Mouse (Mus musculus): ENCODE measurements around the gene Ticam1. TPM values are rescaled to one million over a fixed set of nuclear protein-coding genes. Genes with fewer than 3 reads are reported as not detected.

Gene Ticam1
- polyA plus RNA-seq, 1 experiment from 2014 or later, result 2.2 TPM

DNA sequence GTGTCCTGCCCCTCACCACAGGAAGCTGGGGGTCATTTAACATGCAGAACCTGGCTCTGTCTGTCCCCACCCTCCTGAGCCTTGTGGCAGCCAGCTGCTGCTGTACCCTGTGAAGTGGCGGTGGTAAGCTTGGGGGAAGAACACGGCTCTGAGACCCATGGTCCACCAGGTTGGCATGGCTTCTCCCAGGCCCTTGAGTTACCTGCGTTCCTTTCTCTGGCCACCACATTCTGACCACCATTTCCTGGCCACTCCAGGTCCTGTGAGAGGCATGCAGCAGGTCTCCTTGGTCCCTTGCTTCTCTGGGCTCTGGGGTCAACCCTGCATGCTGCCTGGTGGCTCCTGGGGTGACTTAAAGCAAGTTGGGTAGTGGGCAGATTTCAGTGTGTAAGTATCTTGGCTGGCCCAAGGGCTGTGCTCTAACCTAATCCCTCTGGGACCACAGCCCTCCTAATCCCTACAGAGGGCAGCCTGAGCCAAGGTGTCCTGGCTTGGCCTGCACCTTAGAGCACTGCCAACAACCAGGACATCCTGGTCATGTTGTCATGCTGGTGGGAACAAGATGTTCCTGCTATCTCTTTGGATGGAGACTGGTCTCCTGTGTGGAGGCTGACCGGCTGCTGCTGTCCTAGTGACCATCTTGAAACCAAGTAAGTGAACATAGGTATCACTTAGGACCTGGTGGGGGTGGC is 16.1 kb upstream of the Ticam1 start, which contains the start of gene Plin3:
Gene Plin3, minus strand, starts transcription at position 343 of the 692 bp plus-strand sequence.
- H3K4me2 ChIP-seq (ENCODE audit: low read length), result no peak within 1 kb of the TSS
- H3K4me1 ChIP-seq (ENCODE audit: control insufficient read depth, insufficient read depth, low read length), result peaks cover 15% of the 10 kb centered on the region
- no peaks in the 10 kb centered on the region for H3K36me3 ChIP-seq (ENCODE audit: control insufficient read depth, insufficient read depth, low read length)
- no peak for ATAC-seq
- H3K4me3 ChIP-seq (ENCODE audit: low read depth, low read length), result no peak within 1 kb of the TSS
- no peak for DNase-seq (ENCODE audit: low spot score)
- no peaks in the 10 kb centered on the region for H3K27me3 ChIP-seq (replicated peaks; ENCODE audit: control insufficient read depth, insufficient read depth, low read length)
- WGBS, result 80% methylated on average over 4 of the region's 4 CpGs
- no peak within 1 kb of the TSS for H3K9ac ChIP-seq (ENCODE audit: low read length)
- H3K27ac ChIP-seq (ENCODE audit: low read depth, low read length), result no peak within 1 kb of the TSS
- H3K9me3 ChIP-seq (replicated peaks; ENCODE audit: control insufficient read depth, low read length), result no peaks in the 10 kb centered on the region

DNA sequence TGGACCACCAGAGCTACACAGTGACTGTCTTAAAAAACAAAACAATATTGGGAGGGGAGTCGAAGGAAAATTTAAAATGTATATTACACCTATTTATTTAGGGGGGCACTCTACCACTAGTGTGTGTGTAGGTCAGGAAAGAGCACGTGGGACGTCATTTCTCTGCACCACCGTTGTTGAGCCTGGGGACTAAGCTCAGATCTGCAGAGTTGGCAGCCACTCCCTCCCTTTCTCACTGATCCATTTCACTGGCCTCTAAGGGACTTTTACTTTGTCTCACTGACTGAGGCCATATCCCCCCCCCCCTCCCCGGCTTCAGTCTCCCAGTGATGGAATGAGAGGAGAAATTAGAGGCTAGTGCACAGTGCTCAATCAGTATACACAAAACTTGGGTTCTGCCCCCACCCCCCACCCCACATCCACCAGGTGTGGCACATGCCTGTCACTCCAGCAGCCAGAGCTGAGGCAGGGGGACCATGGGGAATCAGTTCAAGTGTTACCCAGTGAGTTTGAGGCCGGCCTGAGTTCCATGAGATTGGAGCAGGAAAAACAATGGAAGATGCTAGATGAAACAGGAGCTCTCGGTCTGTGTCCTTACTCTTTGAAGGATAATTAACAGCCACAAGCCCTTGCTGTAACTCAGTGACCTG is 15.4 kb upstream of the Ticam1 start:
- DNase-seq (ENCODE audit: low spot score) (no peak), ATAC-seq (no peak)
- Histone ChIP-seq H3K4me1 (ENCODE audit: control insufficient read depth, insufficient read depth, low read length) (peaks cover 15% of the 10 kb centered on the region), H3K9ac (ENCODE audit: low read length) (no peak overlapping the region; the same call in 1 of the 2 replicates), H3K9me3 (replicated peaks; ENCODE audit: control insufficient read depth, low read length) (no peaks in the 10 kb centered on the region), H3K36me3 (ENCODE audit: control insufficient read depth, insufficient read depth, low read length) (no peaks in the 10 kb centered on the region), H3K27me3 (replicated peaks; ENCODE audit: control insufficient read depth, insufficient read depth, low read length) (no peaks in the 10 kb centered on the region), H3K27ac (ENCODE audit: low read depth, low read length) (0 out of 2 replicates have a peak overlapping the region, but pooled peaks have one; percentile 56), H3K4me3 (ENCODE audit: low read depth, low read length) (no peak overlapping the region), H3K4me2 (ENCODE audit: low read length) (no peak overlapping the region)
- WGBS, result 51% methylated on average over 7 of the region's 7 CpGs

DNA sequence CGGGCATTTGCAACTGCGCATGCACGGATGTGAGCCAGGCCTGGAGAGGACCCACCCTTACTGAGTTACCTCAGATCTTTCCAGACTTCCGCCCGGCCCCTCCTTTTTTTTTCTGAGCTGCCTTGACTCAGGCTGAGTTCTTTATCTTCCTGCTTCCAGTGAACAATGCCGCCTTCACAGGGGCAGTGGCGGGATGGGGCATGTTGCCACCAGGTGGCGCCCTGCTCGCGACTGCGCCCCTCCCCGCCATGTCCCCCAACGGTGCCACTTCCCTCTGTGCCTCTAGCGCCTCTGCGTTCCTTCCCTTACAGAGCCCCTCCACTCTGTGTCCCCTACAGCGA is 14.6 kb upstream of the Ticam1 start:
- Histone ChIP-seq H3K4me2 (ENCODE audit: low read length) (peak overlapping the region; percentile 49), H3K4me3 (ENCODE audit: low read depth, low read length) (peak overlapping the region; percentile 16), H3K27ac (ENCODE audit: low read depth, low read length) (peak overlapping the region; percentile 56; the same call in 1 of the 2 replicates), H3K9me3 (replicated peaks; ENCODE audit: control insufficient read depth, low read length) (no peaks in the 10 kb centered on the region), H3K27me3 (replicated peaks; ENCODE audit: control insufficient read depth, insufficient read depth, low read length) (no peaks in the 10 kb centered on the region), H3K9ac (ENCODE audit: low read length) (peak overlapping the region; percentile 55), H3K36me3 (ENCODE audit: control insufficient read depth, insufficient read depth, low read length) (no peaks in the 10 kb centered on the region), H3K4me1 (ENCODE audit: control insufficient read depth, insufficient read depth, low read length) (peaks cover 15% of the 10 kb centered on the region)
- WGBS, result under 1% methylated on average over 16 of the region's 16 CpGs
- DNase-seq (ENCODE audit: low spot score) (peak; percentile 91), ATAC-seq (peak; percentile 89)

DNA sequence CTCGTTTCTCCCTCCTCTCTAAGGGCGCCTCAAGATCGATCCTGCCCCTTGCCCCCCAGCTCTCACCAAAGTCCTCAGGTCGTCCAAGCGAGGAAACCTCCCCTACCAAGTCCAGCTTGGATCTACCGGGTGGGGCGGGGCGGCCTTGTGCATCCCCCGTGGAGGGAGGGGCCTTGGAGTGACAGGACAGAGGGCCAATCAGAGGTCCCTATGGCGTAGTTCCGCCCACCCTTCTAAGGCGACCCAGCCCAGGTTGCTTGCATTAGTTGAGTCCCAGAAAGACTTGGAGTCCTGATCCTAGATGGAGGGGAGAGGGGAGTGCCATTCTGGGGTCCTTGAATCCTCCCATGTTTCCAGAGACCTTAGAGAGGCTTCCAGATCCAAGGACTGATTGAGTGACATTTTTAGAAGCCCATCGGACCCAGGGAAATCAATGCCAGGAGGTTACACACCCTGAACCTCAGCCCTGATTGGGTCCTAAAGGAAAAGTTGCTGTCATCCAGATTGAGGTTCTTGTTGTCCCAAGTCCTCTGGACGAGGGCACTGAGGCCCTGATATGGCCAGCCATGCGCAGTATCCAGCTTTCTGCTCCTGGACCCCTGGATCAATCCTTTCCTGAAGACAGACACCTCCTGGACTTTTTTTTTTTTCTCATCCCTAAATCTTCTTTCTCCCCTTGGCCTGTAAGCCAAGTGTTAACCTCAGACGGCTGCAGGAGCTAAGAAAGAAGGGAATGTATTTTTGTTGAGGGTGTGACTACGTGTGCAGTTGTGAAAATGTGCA is 14.0 kb upstream of the Ticam1 start:
- Histone ChIP-seq H3K9me3 (replicated peaks; ENCODE audit: control insufficient read depth, low read length) (no peaks in the 10 kb centered on the region), H3K4me1 (ENCODE audit: control insufficient read depth, insufficient read depth, low read length) (peaks cover 15% of the 10 kb centered on the region), H3K9ac (ENCODE audit: low read length) (peak overlapping the region; percentile 36; the same call in 1 of the 2 replicates), H3K4me2 (ENCODE audit: low read length) (peak overlapping the region; percentile 49), H3K27me3 (replicated peaks; ENCODE audit: control insufficient read depth, insufficient read depth, low read length) (no peaks in the 10 kb centered on the region), H3K27ac (ENCODE audit: low read depth, low read length) (peak overlapping the region; percentile 58; the same call in 1 of the 2 replicates), H3K36me3 (ENCODE audit: control insufficient read depth, insufficient read depth, low read length) (no peaks in the 10 kb centered on the region), H3K4me3 (ENCODE audit: low read depth, low read length) (peak overlapping the region; percentile 29)
- WGBS, result 4% methylated on average over 17 of the region's 17 CpGs
- DNase-seq (ENCODE audit: low spot score), result peak; percentile 82
- peak; percentile 81 for ATAC-seq

DNA sequence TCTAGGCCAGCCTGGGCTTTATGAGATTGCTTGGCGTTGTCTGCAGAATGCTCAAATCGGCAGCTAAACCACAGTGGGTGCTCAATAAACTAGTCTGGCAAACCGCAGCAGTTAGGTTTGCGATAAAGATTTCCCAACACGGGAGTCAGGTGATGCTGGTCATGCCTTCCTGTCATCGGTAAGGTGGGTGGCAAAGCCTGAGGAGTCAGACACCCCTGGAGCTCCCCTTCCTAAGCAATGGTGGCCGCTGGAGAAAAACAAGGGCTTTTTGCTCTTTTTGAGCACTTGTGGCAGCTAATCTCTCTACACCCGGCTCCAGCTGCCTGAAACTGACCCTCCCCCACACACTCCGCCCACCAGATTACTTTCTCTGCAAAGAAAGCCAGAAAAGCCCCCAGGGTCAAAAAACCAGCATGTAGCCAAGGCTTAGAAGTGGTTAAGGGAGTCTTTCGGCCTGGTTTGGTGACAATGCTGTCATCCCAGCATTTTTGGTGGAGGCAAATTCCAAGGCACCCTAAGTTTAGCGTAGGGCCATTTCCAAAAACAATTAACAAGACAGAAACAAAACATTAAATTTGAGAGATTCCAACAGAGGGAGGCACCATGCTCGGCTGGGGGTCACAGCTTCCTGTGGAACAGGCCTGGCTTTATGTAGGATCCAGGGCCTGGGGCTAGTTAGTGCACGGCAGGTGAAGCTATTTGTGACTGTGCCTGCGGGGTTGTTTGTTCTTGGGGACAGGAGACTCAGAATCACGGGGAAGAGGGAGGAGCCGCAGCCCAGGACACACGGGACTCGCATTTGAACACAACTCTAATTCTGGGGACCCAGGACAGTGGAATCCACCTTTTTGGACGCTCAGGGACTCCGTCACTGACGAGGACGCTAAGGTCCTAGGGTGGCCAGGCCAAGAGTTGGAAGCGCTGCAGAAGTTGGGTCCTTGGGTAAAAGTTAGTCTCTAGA is 13.1 kb upstream of the Ticam1 start:
- peak overlapping the region; percentile 49 for H3K4me2 ChIP-seq (ENCODE audit: low read length)
- ATAC-seq, result no peak
- H3K4me1 ChIP-seq (ENCODE audit: control insufficient read depth, insufficient read depth, low read length), result peaks cover 15% of the 10 kb centered on the region
- H3K9ac ChIP-seq (ENCODE audit: low read length), result peak overlapping the region; percentile 36
- H3K36me3 ChIP-seq (ENCODE audit: control insufficient read depth, insufficient read depth, low read length), result no peaks in the 10 kb centered on the region
- no peaks in the 10 kb centered on the region for H3K27me3 ChIP-seq (replicated peaks; ENCODE audit: control insufficient read depth, insufficient read depth, low read length)
- peak overlapping the region; percentile 58 for H3K27ac ChIP-seq (ENCODE audit: low read depth, low read length)
- H3K9me3 ChIP-seq (replicated peaks; ENCODE audit: control insufficient read depth, low read length), result no peaks in the 10 kb centered on the region
- peak; percentile 46 for DNase-seq (ENCODE audit: low spot score)
- H3K4me3 ChIP-seq (ENCODE audit: low read depth, low read length), result peak overlapping the region; percentile 29
- 3% methylated on average over 23 of the region's 23 CpGs for WGBS

DNA sequence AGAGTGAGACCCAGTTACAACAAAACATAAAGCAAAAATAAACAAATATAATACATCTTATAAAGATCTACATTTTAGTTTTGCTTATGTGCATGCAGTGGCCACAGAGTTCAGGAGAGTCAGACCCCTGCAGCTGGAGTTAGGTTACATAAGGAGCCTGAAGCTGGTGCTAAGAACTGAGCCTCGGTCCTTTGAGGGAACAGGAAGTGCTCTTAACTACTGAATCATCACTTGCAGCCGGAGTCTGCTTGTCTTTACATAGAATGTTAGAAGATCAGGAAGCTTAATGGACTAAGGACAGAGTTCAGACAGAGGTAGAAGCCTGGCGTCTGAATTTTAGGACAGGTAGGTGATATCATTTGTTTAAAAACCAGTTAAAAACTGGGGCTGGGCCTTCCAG is 12.3 kb upstream of the Ticam1 start:
- ATAC-seq (no peak), DNase-seq (ENCODE audit: low spot score) (no peak)
- WGBS, result 46% methylated on average over 3 of the region's 3 CpGs
- peak overlapping the region; percentile 49 for H3K4me2 ChIP-seq (ENCODE audit: low read length)
- no peaks in the 10 kb centered on the region for H3K36me3 ChIP-seq (ENCODE audit: control insufficient read depth, insufficient read depth, low read length)
- H3K4me3 ChIP-seq (ENCODE audit: low read depth, low read length), result no peak overlapping the region
- no peaks in the 10 kb centered on the region for H3K9me3 ChIP-seq (replicated peaks; ENCODE audit: control insufficient read depth, low read length)
- peak overlapping the region; percentile 58; the same call in 1 of the 2 replicates for H3K27ac ChIP-seq (ENCODE audit: low read depth, low read length)
- H3K9ac ChIP-seq (ENCODE audit: low read length), result 0 out of 2 replicates have a peak overlapping the region, but pooled peaks have one; percentile 36
- peaks cover 15% of the 10 kb centered on the region for H3K4me1 ChIP-seq (ENCODE audit: control insufficient read depth, insufficient read depth, low read length)
- no peaks in the 10 kb centered on the region for H3K27me3 ChIP-seq (replicated peaks; ENCODE audit: control insufficient read depth, insufficient read depth, low read length)

DNA sequence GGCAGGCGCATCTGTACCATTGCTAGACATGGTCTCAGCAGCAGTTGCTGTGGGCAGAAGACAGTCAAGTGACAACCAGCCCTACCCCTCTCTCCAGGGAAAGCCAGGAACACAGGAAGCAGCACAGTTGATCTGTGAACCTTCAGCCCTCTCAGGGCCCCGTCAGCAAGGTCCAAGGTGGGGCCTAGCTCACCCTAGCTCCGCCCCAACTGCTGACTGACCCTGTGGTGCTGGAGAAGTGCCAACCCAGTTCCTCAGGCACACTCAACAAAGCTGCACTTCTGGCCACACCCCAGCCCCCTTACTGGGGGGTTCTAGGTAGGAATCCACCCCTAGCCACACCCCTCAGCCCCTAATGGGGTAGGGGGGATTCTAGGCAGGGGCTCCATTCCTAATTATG is 11.2 kb upstream of the Ticam1 start:
- H3K27me3 ChIP-seq (replicated peaks; ENCODE audit: control insufficient read depth, insufficient read depth, low read length), result no peaks in the 10 kb centered on the region
- ATAC-seq, result no peak
- peaks cover 15% of the 10 kb centered on the region for H3K4me1 ChIP-seq (ENCODE audit: control insufficient read depth, insufficient read depth, low read length)
- H3K9me3 ChIP-seq (replicated peaks; ENCODE audit: control insufficient read depth, low read length), result no peaks in the 10 kb centered on the region
- H3K4me2 ChIP-seq (ENCODE audit: low read length), result no peak overlapping the region
- H3K27ac ChIP-seq (ENCODE audit: low read depth, low read length), result no peak overlapping the region
- no peak overlapping the region for H3K9ac ChIP-seq (ENCODE audit: low read length)
- no peaks in the 10 kb centered on the region for H3K36me3 ChIP-seq (ENCODE audit: control insufficient read depth, insufficient read depth, low read length)
- WGBS, result 59% methylated on average over 3 of the region's 3 CpGs
- DNase-seq (ENCODE audit: low spot score), result no peak
- no peak overlapping the region for H3K4me3 ChIP-seq (ENCODE audit: low read depth, low read length)

DNA sequence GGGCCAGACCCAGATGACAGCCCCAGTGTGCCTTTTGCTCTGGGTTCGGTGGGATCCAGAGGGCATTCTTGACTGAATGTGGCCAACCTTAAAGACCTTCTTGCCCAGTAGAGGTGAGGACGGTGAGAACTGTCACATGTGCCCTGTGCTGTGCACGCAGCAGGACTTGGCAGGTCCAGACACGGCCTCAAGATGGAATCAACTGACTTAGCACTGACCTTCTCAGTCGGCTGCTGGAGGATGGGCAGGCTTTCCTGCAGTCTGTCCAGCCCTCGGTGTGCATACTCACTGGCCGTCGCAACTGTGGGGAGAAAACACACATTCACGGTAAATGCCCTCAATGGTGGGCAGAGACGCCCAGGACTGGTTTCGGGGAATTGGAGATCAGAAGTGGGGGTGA is 9.4 kb upstream of the Ticam1 start:
- H3K4me3 ChIP-seq (ENCODE audit: low read depth, low read length), result no peak overlapping the region
- no peak overlapping the region for H3K4me2 ChIP-seq (ENCODE audit: low read length)
- DNase-seq (ENCODE audit: low spot score), result no peak
- no peaks in the 10 kb centered on the region for H3K36me3 ChIP-seq (ENCODE audit: control insufficient read depth, insufficient read depth, low read length)
- H3K9ac ChIP-seq (ENCODE audit: low read length), result no peak overlapping the region
- H3K9me3 ChIP-seq (replicated peaks; ENCODE audit: control insufficient read depth, low read length), result no peaks in the 10 kb centered on the region
- peaks cover 10% of the 10 kb centered on the region for H3K4me1 ChIP-seq (ENCODE audit: control insufficient read depth, insufficient read depth, low read length)
- H3K27ac ChIP-seq (ENCODE audit: low read depth, low read length), result no peak overlapping the region
- no peak for ATAC-seq
- no peaks in the 10 kb centered on the region for H3K27me3 ChIP-seq (replicated peaks; ENCODE audit: control insufficient read depth, insufficient read depth, low read length)
- 95% methylated on average over 11 of the region's 11 CpGs for whole genome bisulfite sequencing

Measured in forebrain, embryonic 14.5 days (tissue).